Mouse (Mus musculus): ENCODE data around the gene Lad1. TPM values are rescaled to one million over a fixed set of nuclear protein-coding genes. Genes with fewer than 3 reads are reported as not detected.

Lad1 gene
- total RNA-seq, 2 experiments from 2014 or later = 5.6 to 8.2 TPM

DNA sequence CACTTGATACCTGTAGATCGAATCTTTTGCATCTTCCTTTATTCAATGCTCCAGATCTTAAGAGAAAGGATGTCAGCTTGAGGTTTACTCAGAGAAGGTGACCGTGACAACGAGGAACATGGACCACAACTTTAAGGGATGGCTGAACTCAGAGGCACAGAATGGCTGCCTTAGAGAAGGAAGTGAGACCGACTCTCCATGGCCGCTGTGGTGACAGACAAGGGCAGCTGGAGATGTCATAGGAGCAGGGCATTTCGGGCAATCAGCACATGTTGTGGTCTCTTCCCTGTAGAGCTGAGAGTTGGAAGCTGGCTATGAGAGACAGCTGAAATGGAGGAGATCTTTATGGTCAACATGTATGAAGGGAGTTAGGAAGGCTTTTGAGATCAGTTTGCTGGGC is 46.4 kb downstream of the Lad1 start:
- DNase-seq = no peak
- intact Hi-C loops (cut with DNase I) = loop anchor here (1.0 kb wide), 1 partner anchor 79 kb away; no protein-coding TSS in a partner anchor

DNA sequence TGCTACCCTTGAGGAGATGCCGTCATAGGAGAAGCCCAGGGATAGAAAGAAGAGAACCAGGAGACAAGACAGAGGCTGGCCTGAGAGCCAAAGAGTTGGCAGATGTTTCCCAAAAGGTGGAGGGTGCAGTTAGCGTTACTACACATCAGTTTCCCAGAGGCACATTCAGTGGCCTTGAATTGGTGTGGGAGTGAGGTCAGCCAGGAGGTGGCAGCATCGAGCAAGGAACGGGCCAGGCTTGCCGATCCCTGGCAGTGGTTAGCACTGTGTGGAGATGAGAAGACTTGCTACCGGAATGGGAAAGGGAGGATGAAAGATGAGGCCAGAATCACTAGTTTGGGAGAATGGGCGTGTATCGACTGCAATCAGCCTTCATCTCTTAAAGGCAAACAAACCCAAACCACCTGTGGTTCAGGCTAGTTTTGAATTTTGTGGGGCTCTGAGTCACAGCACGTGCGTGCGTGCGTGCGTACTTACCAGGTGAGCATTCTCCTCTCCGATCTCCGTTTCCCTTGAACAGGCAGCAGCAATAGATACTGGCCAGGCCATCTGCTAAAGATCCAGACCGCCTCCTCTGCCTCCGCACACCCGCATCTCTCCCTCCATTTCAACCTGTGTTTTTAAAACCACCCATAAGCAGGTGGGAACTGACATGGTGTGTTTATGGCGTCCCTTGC is 47.3 kb downstream of the Lad1 start:
- intact Hi-C loops (cut with DNase I) = loop anchor here (1.0 kb wide), 1 partner anchor 79 kb away; no protein-coding TSS in a partner anchor
- peak; percentile 79 to 87 for DNase-seq

DNA sequence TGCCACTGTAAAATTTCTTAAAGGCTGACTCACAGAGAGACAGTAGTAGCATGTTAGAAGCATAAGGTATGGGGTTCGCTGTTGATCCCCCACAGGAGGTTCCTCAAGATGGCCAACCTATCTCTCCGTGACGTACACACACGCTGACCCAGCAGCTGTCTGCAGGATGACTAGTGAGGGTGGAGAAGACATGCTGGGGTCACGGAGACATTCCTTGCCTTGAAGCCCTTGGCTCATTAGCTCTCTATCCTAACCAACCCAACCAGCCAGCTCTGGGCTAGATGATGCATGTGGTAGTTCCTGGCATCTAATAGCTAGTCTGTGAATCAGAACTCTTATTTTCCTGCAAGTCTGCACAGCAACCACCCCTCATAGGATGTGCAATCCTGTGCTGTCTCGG is 50.2 kb downstream of the Lad1 start:
- intact Hi-C loops (cut with DNase I) = no loop called here
- DNase-seq = no peak

DNA sequence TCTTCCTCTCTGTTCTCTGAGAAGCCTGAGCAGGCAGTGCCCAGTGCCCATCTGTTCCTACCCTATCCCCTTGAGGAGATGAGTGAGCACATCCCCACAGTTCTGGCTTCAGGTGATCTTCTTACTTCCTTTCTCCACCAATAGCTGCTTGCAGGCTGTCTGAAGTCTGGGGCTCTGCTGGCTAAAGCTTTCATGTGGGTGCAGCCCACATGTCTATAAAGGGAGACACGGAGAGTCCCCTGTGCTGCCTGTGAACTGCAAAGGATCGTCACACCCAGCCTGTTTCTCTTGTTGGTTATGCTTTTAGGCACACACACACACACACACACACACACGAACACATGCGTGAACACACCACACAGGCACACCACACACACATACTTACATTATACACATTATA is 54.6 kb downstream of the Lad1 start:
- intact Hi-C loops (cut with DNase I) = no loop called here
- no peak for DNase-seq

DNA sequence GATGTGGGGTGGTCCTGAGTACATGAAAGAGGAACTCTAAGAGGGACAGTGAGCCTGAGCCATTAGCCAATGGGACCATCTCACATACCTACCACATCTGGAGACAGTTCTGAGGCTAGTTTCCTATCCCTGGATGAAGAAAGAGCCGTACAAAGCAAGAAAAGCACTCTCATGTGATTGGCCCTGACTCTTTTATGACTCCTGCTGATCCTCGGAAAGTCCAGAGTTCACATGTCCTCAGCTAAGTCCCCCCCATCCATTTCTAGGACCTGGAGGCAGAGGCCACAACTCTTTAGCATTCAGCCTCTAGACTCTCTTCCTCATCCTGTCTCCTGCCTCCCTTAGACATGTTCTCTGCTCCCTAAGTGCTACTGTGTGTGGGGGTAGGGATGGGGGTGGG is 58.9 kb downstream of the Lad1 start:
- intact Hi-C loops (cut with DNase I) = no loop called here
- no peak for DNase-seq

DNA sequence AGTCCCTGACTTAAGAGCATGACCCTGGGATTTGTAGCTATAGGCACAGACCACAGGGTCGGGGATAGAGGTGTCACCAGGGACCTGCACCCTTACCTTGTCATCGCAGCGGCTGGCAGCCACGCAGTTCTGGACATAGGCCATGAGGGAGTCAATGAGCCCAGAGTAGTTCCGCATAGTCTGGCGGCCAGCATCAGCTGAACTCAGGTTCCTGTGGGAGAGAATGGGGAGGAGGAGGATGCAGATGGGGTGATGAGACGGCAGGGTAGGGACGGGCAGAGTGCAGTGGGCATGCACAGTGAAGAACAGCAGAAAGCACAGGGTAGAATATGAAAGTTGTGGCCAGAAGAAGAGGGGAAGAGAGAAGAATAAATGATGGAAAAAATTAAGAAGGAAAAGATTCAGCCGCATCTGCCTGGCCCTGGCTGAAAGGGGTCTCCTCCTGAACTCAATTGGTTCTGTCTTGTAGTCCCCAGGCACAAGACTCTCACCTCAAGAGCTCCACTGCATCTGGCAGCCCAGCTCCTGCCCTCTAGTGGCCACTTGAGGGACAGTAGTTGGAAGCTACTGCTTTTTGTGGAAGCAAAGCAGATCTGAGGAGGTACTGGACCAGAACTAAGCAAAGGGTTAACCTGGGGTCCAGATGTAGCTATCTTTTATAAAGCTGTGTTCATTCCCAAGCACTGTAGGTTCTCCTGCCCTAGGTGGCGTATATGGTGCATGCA is 64.1 kb downstream of the Lad1 start:
- DNase-seq = peak; percentile 53 to 55

More for the DNA sequence above, 64.1 kb downstream of the Lad1 start:
- intact Hi-C loops (cut with DNase I) = loop anchor here (5.0 kb wide), 1 partner anchor 60 kb away; no protein-coding TSS in a partner anchor

Other genes with a start within 250 kb of the Lad1 start
- 10 to 100 TPM; 18.6 to 20.8 TPM for gene Nav1, start 211.3 kb upstream of the Lad1 start, total RNA-seq (2021)
- 10 to 100 TPM; 46.5 to 52.8 TPM for gene Csrp1, start 98.5 kb upstream of the Lad1 start, total RNA-seq (2021)
- 10 to 100 TPM in 1 of 2 experiments, 1 to 10 TPM in 1; 9.7 to 13.3 TPM for gene Phlda3, start 52.5 kb upstream of the Lad1 start, total RNA-seq (2021)
- gene Tnni1, start 39.2 kb upstream of the Lad1 start, total RNA-seq (2021) = 1 to 10 TPM; 1.0 to 1.4 TPM
- 1,000 to 10,000 TPM; 8,733 to 8,759 TPM for gene Tnnt2, start 17.8 kb downstream of the Lad1 start, total RNA-seq (2021)
- gene Pkp1, start 100.6 kb downstream of the Lad1 start, total RNA-seq (2021) = not detected
- not detected for gene Igfn1, start 187.7 kb downstream of the Lad1 start, total RNA-seq (2021)
- 10 to 100 TPM; 16.1 to 19.4 TPM for gene Tmem9, start 189.6 kb downstream of the Lad1 start, total RNA-seq (2021)
- gene Ascl5, start 232.2 kb downstream of the Lad1 start, total RNA-seq (2021) = not detected
- 1 to 10 TPM; 3.4 to 5.7 TPM for gene Cacna1s, start 234.2 kb downstream of the Lad1 start, total RNA-seq (2021)